Mouse (Mus musculus): ENCODE data around the gene Snupn. TPM values are rescaled to one million over a fixed set of nuclear protein-coding genes. Genes with fewer than 3 reads are reported as not detected.
"Not testable (repeated sequence)": the region's sequence is repeated elsewhere in the genome, so short reads cannot be mapped to it uniquely, and the experiment has no call there.

Snupn gene
- total RNA-seq, 4 experiments from 2014 or later: 14.4 to 17.1 (median 14.9) TPM

DNA sequence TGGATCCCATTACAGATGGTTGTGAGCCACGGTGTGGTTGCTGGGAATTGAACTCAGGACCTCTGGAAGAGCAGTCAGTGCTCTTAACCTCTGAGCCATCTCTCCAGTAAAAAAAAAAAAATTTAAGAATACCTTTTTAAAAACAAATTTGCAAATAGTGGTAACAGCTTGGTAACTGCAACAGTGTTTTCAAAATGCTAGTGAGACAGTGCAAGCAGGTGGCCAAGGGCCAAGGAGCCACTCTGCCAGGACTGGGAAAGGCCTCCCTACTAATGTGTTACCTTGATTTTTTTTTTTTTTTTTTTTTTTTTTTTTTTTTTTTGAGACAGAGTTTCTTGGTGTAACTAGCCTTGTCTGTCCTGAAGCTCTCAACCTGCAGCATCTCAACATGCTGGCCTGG lies 46.5 kb downstream of the Snupn start:
- not testable (repeated sequence) for DNase-seq (ENCODE audit: low spot score in 2 of 2)

DNA sequence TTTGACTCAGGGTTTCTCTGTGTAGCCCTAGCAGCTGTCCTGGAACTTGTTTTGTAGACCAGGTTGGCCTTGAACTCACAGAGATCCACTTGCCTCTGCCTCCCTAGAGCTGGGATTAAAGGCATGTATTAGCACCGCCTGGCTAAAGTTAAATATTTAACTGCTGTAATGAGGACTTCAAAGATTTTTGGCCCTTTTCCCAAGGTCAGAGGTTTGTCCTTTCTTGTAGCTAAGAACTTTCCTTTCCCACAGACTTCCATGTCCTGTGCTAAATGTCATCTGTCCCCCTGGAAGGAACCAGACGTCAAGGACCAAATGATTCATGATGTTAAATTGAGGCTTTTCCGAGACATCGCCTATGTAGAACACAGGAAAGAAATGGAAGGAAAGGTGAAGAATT lies 52.3 kb downstream of the Snupn start:
- DNase-seq (ENCODE audit: low spot score in 2 of 2): no peak

GRCm38 (mm10) chr9:57012393-57012792 lies 61.7 kb downstream of the Snupn start:
- no peak for DNase-seq (ENCODE audit: low spot score in 2 of 2)

DNA sequence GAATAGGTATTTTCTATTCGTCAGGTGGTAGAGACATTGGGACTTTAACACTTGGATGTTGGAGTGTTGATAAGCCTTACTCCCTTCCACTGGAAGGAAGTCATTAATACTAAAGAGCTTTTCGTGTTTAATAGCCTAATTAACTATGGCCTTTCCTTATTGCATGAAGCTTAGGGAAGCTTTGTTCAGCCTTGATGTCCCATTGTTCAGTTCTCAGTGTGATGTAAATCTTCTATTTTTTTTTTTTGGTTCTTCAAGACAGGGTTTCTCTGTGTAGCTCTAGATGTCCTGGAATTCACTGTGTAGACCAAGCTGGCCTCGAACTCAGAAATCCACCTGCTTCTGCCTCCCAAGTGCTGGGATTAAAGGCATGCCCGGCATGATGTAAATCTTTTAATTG lies 62.2 kb downstream of the Snupn start:
- DNase-seq (ENCODE audit: low spot score in 2 of 2): no peak

GRCm38 (mm10) chr9:57013756-57014155 lies 63.1 kb downstream of the Snupn start:
- no peak for DNase-seq (ENCODE audit: low spot score in 2 of 2)

GRCm38 (mm10) chr9:57014766-57015165 lies 64.1 kb downstream of the Snupn start:
- DNase-seq (ENCODE audit: low spot score in 2 of 2): no peak

DNA sequence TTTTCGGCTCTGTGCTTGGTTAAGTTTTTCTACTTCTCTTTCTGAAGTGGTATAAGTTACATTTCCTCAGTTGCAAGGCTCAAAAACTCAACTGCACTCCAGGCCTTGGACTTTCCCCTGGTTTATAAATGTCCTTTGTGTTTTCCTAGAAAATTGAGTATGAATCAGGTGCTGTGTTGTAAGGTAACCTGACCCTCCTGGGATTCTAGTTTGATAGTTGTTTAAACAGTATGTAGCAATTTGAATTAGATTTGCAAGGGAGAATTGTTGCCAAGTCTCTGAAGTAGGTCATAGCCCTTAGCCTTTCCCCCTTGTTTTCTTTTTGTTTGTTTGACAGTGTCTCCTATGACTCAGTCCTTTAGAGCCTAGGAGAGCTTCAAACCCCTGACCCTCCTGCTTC lies 67.0 kb downstream of the Snupn start:
- DNase-seq (ENCODE audit: low spot score in 2 of 2): no peak

DNA sequence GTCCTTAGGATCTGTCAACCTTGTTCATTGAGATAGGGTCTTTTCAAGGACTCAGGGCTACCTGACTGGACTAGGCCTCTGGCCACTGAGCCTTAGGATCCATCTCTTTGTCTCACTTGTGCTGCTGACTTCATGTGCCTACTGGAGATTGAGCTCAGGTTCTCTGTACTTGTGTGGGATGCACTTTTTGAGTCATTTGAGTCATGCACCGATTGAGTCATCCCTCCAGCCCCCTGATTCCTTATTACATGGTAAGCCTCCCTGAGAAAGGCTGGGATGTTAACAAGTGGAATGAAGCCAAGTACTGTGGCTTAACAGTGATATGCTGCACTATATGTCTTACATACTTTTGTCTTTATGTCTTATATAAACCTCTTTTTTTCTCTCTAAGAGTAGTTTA lies 81.1 kb downstream of the Snupn start:
- DNase-seq (ENCODE audit: low spot score in 2 of 2): peak in 1 of 2 experiments; percentile 6

Other genes starting within 250 kb of the Snupn start
- 100 to 1,000 TPM; 226 to 270 (median 251) TPM for gene Lingo1, start 154.4 kb upstream of the Snupn start, total RNA-seq (2022)
- not detected for gene Odf3l1, start 86.2 kb upstream of the Snupn start, total RNA-seq (2022)
- gene Cspg4, start 85.8 kb upstream of the Snupn start, total RNA-seq (2022): 10 to 100 TPM; 17.3 to 21.8 (median 19.3) TPM
- 10 to 100 TPM in 2 of 4 experiments, 1 to 10 TPM in 2; 9.8 to 11.6 (median 10.1) TPM for gene Snx33, start 22.5 kb upstream of the Snupn start, total RNA-seq (2022)
- 10 to 100 TPM; 47.3 to 59.9 (median 56.1) TPM for gene Imp3, start 13.4 kb upstream of the Snupn start, total RNA-seq (2022)
- 10 to 100 TPM; 24.8 to 31.1 (median 28.4) TPM for gene Ptpn9, start 44.0 kb downstream of the Snupn start, total RNA-seq (2022)
- gene Sin3a, start 121.2 kb downstream of the Snupn start, total RNA-seq (2022): 10 to 100 TPM; 26.9 to 48.2 (median 41.3) TPM
- 100 to 1,000 TPM; 153 to 212 (median 175) TPM for gene Man2c1, start 179.8 kb downstream of the Snupn start, total RNA-seq (2022)
- 10 to 100 TPM in 1 of 4 experiments, 1 to 10 TPM in 3; 9.4 to 10.4 (median 9.8) TPM for gene Neil1, start 197.4 kb downstream of the Snupn start, total RNA-seq (2022)
- 10 to 100 TPM; 89.4 to 97.5 (median 92.1) TPM for gene Commd4, start 207.5 kb downstream of the Snupn start, total RNA-seq (2022)